Mouse (Mus musculus) midbrain, embryonic 12.5 days (tissue): ENCODE data around the gene Plscr1. TPM values are rescaled to one million over a fixed set of nuclear protein-coding genes. Genes with fewer than 3 reads are reported as not detected.

ENCODE experiments used
- ATAC-seq: fragments of 200-750 bp; cut with Nextera tagmentation; 2 replicates; pipeline ENCODE4 v1.8.0; 2017; ENCODE audit warnings: low read depth, moderate TSS enrichment, moderate library complexity; ENCODE audit not compliant: low FRiP score
- H3K27ac ChIP-seq: fragments of 300-500 bp; sonication (generic); replicated peaks from 2 replicates; pipeline ENCODE4 v1.5.1; 2016; ENCODE audit warnings: mild to moderate bottlenecking
- H3K27me3 ChIP-seq: fragments of 300-500 bp; sonication (generic); 2 replicates; pipeline ENCODE4 v1.6.1; 2016; ENCODE audit warnings: mild to moderate bottlenecking
- H3K36me3 ChIP-seq: fragments of 300-500 bp; sonication (generic); 2 replicates; pipeline ENCODE4 v1.6.1; 2016
- H3K4me1 ChIP-seq: fragments of 300-500 bp; sonication (generic); 2 replicates; pipeline ENCODE4 v1.6.1; 2016
- H3K4me2 ChIP-seq: fragments of 300-500 bp; sonication (generic); replicated peaks from 2 replicates; pipeline ENCODE4 v1.6.1; 2016; ENCODE audit warnings: mild to moderate bottlenecking, moderate library complexity
- H3K4me3 ChIP-seq: fragments of 300-500 bp; sonication (generic); 2 replicates; pipeline ENCODE4 v1.5.1; 2016; ENCODE audit warnings: mild to moderate bottlenecking
- H3K9ac ChIP-seq: fragments of 300-500 bp; sonication (generic); replicated peaks from 2 replicates; pipeline ENCODE4 v1.6.1; 2016; ENCODE audit warnings: mild to moderate bottlenecking, moderate library complexity
- H3K9me3 ChIP-seq: fragments of 300-500 bp; sonication (generic); 2 replicates; pipeline ENCODE4 v1.6.1; 2016; ENCODE audit warnings: mild to moderate bottlenecking
- WGBS: fragments of 180-500 bp; shearing (Covaris S2); methylation state at CpG from one replicate; pipeline ENCODE4 v1.1.7; 2016; 5-methylcytosine and 5-hydroxymethylcytosine counted together
- polyA plus RNA-seq: library from polyadenylated mRNA; unstranded; fragments of >200 nt; fragmentation: Nextera tagmentation; extraction: Ambion mirVana; gene quantifications from 2 replicates; pipeline ENCODE4 v1.2.1, GENCODE M21; 2016

Gene Plscr1
- polyA plus RNA-seq, 1 experiment from 2014 or later, result 18.3 TPM

GRCm38 (mm10) chr9:92289675-92290074 lies 40.1 kb downstream of the Plscr1 start:
- 78% methylated on average over 3 of the region's 3 CpGs for WGBS
- no peaks in the 10 kb centered on the region for H3K4me1 ChIP-seq
- H3K4me2 ChIP-seq, result no peak overlapping the region
- no peak for ATAC-seq
- no peak overlapping the region for H3K9ac ChIP-seq
- H3K36me3 ChIP-seq, result no peaks in the 10 kb centered on the region
- H3K9me3 ChIP-seq, result no peaks in the 10 kb centered on the region
- no peak overlapping the region for H3K27ac ChIP-seq
- no peaks in the 10 kb centered on the region for H3K27me3 ChIP-seq
- H3K4me3 ChIP-seq, result no peak overlapping the region

GRCm38 (mm10) chr9:92292169-92292568 lies 42.6 kb downstream of the Plscr1 start:
- H3K4me3 ChIP-seq, result no peak overlapping the region
- no peaks in the 10 kb centered on the region for H3K9me3 ChIP-seq
- no peak overlapping the region for H3K9ac ChIP-seq
- no peaks in the 10 kb centered on the region for H3K27me3 ChIP-seq
- H3K4me1 ChIP-seq, result no peaks in the 10 kb centered on the region
- no peak overlapping the region for H3K4me2 ChIP-seq
- ATAC-seq, result no peak
- H3K36me3 ChIP-seq, result no peaks in the 10 kb centered on the region
- WGBS, result 83% methylated on average over 2 of the region's 2 CpGs
- H3K27ac ChIP-seq, result no peak overlapping the region

- H3K27ac ChIP-seq, result no peak overlapping the region
- H3K4me2 ChIP-seq, result no peak overlapping the region
- ATAC-seq, result no peak
- H3K4me3 ChIP-seq, result no peak overlapping the region
- H3K36me3 ChIP-seq, result no peaks in the 10 kb centered on the region
- H3K9me3 ChIP-seq, result no peaks in the 10 kb centered on the region
- H3K27me3 ChIP-seq, result no peaks in the 10 kb centered on the region
- 80% methylated on average over 3 of the region's 3 CpGs for WGBS
- no peak overlapping the region for H3K9ac ChIP-seq
- no peaks in the 10 kb centered on the region for H3K4me1 ChIP-seq
Measured at GRCm38 (mm10) chr9:92292922-92293321, 43.4 kb downstream of the Plscr1 start.

GRCm38 (mm10) chr9:92293560-92294548 lies 44.3 kb downstream of the Plscr1 start:
- Histone ChIP-seq H3K9ac (no peak overlapping the region), H3K36me3 (no peaks in the 10 kb centered on the region), H3K27ac (no peak overlapping the region), H3K27me3 (no peaks in the 10 kb centered on the region), H3K9me3 (no peaks in the 10 kb centered on the region), H3K4me3 (no peak overlapping the region), H3K4me2 (no peak overlapping the region), H3K4me1 (no peaks in the 10 kb centered on the region)
- 84% methylated on average over 2 of the region's 2 CpGs for WGBS
- ATAC-seq, result no peak

- WGBS, result 82% methylated on average over 1 of the region's 1 CpGs
- no peaks in the 10 kb centered on the region for H3K27me3 ChIP-seq
- ATAC-seq, result no peak
Measured at GRCm38 (mm10) chr9:92298288-92298687, 48.7 kb downstream of the Plscr1 start.

GRCm38 (mm10) chr9:92301213-92301612 lies 51.7 kb downstream of the Plscr1 start:
- no peaks in the 10 kb centered on the region for H3K9me3 ChIP-seq
- no peak overlapping the region for H3K9ac ChIP-seq
- no peaks in the 10 kb centered on the region for H3K27me3 ChIP-seq
- WGBS, result 75% methylated on average over 3 of the region's 3 CpGs
- no peak overlapping the region for H3K4me3 ChIP-seq
- H3K4me1 ChIP-seq, result no peaks in the 10 kb centered on the region
- H3K27ac ChIP-seq, result no peak overlapping the region
- H3K4me2 ChIP-seq, result no peak overlapping the region
- no peaks in the 10 kb centered on the region for H3K36me3 ChIP-seq
- no peak for ATAC-seq

More at GRCm38 (mm10) chr9:92298288-92298687, 48.7 kb downstream of the Plscr1 start:
- H3K9me3 ChIP-seq, result no peaks in the 10 kb centered on the region
- H3K27ac ChIP-seq, result no peak overlapping the region
- no peak overlapping the region for H3K4me3 ChIP-seq
- no peaks in the 10 kb centered on the region for H3K36me3 ChIP-seq
- no peaks in the 10 kb centered on the region for H3K4me1 ChIP-seq
- no peak overlapping the region for H3K4me2 ChIP-seq
- H3K9ac ChIP-seq, result no peak overlapping the region

GRCm38 (mm10) chr9:92305075-92305474 lies 55.5 kb downstream of the Plscr1 start:
- no peak for ATAC-seq
- Histone ChIP-seq H3K27me3 (no peaks in the 10 kb centered on the region), H3K9me3 (no peaks in the 10 kb centered on the region), H3K4me2 (no peak overlapping the region), H3K9ac (no peak overlapping the region), H3K27ac (no peak overlapping the region), H3K36me3 (no peaks in the 10 kb centered on the region), H3K4me1 (no peaks in the 10 kb centered on the region), H3K4me3 (no peak overlapping the region)
- WGBS, result 77% methylated on average over 8 of the region's 8 CpGs

- no peaks in the 10 kb centered on the region for H3K36me3 ChIP-seq
Measured at GRCm38 (mm10) chr9:92305620-92306220, 56.2 kb downstream of the Plscr1 start.

GRCm38 (mm10) chr9:92309077-92309476 lies 59.5 kb downstream of the Plscr1 start, which contains the start of gene 1700057G04Rik:
TSS of gene 1700057G04Rik (plus strand) at chr9:92309377.
- Histone ChIP-seq H3K9ac (no peak within 1 kb of the TSS), H3K36me3 (no peaks in the 10 kb centered on the region), H3K27me3 (no peaks in the 10 kb centered on the region), H3K9me3 (no peaks in the 10 kb centered on the region), H3K4me2 (no peak within 1 kb of the TSS), H3K4me1 (no peaks in the 10 kb centered on the region), H3K27ac (no peak within 1 kb of the TSS), H3K4me3 (no peak within 1 kb of the TSS)
- WGBS, result 97% methylated on average over 1 of the region's 1 CpGs
- ATAC-seq, result no peak

More at GRCm38 (mm10) chr9:92305620-92306220, 56.2 kb downstream of the Plscr1 start:
- Histone ChIP-seq H3K9ac (no peak overlapping the region), H3K27me3 (no peaks in the 10 kb centered on the region), H3K4me3 (no peak overlapping the region), H3K4me1 (no peaks in the 10 kb centered on the region), H3K9me3 (no peaks in the 10 kb centered on the region), H3K4me2 (no peak overlapping the region), H3K27ac (no peak overlapping the region)
- ATAC-seq, result no peak
- 74% methylated on average over 8 of the region's 8 CpGs for WGBS

- H3K9ac ChIP-seq, result no peak overlapping the region
- no peak overlapping the region for H3K4me2 ChIP-seq
- H3K27ac ChIP-seq, result no peak overlapping the region
- no peaks in the 10 kb centered on the region for H3K27me3 ChIP-seq
- H3K4me3 ChIP-seq, result no peak overlapping the region
- WGBS, result 91% methylated on average over 3 of the region's 3 CpGs
- ATAC-seq, result no peak
- H3K4me1 ChIP-seq, result no peaks in the 10 kb centered on the region
- no peaks in the 10 kb centered on the region for H3K9me3 ChIP-seq
- no peaks in the 10 kb centered on the region for H3K36me3 ChIP-seq
Measured at GRCm38 (mm10) chr9:92316791-92317190, 67.2 kb downstream of the Plscr1 start.
